Mouse (Mus musculus): Measurements from ENCODE around the gene Il33.
"Not testable (repeated sequence)": the region's sequence is repeated elsewhere in the genome, so short reads cannot be mapped to it uniquely, and the experiment has no call there.

Il33 gene

DNA sequence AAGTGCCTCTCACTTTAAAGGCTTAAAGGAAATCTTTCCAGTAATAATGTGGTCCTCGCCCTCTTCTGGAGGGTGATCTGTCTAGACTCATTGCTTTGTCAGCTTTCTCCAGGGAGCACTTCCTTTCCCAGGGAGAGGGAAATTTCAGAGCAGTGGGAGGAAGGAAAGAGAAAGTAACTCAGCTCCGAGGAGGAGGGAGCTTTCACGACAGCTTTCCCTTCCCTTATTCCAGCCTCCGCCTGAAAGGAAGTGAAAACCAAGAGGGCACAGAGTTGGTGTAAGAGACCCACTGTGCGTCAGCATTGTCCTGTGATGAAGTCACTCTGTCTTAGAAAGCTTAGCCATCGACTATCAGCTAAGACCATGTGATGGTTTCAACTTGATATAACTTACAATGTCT lies 15.3 kb downstream of the Il33 start:
- CTCF ChIA-PET, result interaction anchor here (0.6 kb wide), 1 partner anchor 975 kb away, joined by 3 read pairs; no protein-coding TSS in a partner anchor

DNA sequence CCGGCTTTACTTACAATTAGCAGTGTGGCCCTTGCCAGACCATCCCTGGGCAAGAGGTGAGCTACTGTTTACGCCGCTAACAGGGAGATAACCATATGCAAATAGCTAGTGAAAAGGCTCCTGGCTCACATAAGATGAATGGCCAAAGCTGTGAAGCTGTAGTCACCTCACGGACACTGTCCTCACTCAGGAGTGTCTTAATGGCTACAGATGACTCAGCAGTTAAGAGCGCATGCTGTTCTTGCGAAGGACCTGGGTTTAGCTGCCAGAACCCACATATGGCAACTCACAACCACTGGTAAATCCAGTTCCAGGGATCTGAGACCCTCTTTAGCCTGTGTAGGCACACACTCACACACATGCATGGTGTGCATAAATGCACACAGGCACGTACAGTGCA lies 16.3 kb downstream of the Il33 start:
- CTCF ChIA-PET, result no interaction called here

DNA sequence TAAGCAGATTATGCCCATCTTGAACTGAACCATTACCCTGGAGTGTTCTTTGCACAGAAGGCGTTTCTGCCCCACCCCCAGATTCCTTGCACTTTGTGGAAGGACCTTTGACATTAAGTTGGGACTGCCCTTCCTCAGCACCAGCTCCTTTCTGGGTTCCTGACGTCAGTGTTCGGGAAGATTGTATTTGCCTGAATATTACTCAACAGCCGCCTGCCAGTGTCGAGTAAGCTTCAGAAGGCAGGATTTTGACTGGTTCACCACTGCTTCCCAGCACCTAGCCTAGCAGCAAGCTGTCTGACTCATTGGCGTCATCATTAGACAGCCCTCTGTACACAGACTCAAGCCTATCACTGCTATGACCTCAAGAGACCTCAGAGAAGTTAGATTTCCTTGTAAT lies 17.4 kb downstream of the Il33 start:
- CTCF ChIA-PET, result no interaction called here

DNA sequence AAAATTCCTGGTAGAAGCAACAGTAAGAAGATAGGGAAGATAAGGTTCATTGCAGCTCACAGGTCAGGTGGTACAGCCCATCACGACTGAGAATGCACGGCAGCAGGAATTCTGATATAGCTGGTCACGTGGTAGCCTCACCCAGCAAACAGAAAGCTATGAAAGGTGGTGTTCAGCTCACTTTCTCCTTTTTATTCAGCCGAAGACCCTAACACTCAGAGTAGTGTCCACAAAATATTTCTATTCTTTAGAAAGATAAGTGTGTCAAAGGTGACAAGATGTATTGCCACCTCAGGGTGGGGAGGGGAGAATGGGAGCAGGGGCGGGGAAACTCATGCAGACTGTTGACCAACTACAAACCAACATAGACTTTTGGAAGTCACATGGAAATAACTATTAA lies 19.5 kb downstream of the Il33 start:
- CTCF ChIA-PET, result no interaction called here

DNA sequence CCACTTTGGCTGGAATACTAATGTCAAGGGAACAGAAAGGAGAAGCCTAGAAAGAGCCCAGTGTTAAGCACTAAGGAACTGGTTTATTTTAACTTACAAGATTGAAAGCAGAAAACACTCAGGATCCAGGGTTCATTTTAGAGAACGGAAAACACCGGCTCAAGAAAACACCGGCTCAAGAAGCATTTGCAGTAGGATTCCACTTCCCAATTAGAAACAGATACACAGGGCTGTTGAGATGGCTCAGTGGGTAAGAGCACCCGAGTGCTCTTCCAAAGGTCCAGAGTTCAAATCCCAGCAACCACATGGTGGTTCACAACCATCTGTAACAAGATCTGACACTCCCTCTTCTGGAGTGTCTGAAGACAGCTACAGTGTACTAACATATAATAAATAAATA lies 20.0 kb downstream of the Il33 start:
- CTCF ChIA-PET, result not testable (repeated sequence)

DNA sequence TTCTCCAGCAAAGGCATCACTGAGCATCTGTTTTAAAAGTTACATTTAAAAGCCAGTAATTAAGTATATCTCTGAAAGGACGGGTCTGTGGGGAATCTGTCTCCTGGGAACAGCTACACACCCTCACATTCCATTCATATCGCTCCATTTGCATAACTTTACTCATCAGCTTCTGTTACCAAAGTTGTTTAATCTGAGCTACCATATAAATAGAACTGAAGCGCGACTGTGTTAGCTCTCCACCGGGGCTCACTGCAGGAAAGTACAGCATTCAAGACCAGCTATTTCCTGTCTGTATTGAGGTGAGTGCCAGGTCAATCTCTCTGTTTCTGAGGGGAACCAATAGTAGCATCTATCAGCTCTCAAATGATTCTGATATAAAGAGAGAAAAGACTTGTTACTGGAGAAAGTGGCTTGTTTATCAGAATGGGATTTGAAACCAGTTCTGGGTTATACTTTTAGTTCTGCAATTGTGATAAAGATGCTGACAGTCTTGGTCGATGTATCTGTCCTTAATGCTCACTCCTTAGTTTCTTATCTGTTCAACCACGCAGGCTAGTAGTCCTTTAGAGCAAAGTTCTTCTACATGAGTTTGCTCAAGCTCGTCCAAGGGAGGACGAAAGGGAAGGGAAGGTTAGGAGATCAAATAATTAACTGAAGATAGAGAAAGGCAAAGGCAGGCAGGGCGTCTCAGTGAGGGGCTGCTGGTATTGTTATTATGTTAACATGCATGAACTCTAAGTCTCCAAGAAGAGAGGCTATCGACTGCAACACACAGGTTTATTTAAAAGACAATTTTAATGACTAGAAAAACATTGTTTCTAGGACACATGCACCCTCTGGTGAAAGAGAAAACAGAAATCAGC lies 20.9 kb downstream of the Il33 start:
- CTCF ChIA-PET, result no interaction called here

DNA sequence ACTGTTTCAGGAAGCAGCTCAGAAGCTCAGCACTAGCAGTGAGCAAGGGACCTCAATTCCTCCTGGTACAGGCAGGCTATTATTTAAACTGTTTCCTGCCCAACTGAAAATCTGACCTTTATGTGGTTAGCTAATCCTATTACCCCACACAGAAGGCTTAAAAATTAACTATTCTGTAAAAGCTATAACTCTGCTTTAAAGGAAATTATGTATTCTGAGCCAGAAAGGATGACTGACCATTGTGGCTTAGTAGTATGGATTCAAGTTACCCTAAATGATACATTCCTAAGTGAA lies 21.5 kb downstream of the Il33 start:
- CTCF ChIA-PET, result no interaction called here

DNA sequence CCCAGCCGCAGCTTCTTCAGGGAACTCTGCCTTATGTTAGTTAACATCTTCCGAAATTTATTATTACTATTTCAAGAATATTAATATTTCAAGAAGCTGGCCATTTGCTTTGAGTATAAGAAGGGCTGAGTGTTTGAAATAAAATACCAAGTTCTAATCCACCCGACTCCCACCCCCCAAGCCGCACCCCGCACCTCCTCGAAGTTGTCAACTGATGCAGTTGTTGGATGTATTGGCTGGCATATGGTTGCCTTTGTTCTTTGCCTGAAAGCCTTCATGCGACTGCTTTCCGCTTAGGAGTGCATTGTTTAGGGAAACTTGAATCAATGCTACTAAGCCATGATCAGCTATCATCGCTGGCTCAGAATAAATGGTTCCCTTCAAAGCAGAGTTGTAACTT lies 22.1 kb downstream of the Il33 start:
- CTCF ChIA-PET, result no interaction called here

DNA sequence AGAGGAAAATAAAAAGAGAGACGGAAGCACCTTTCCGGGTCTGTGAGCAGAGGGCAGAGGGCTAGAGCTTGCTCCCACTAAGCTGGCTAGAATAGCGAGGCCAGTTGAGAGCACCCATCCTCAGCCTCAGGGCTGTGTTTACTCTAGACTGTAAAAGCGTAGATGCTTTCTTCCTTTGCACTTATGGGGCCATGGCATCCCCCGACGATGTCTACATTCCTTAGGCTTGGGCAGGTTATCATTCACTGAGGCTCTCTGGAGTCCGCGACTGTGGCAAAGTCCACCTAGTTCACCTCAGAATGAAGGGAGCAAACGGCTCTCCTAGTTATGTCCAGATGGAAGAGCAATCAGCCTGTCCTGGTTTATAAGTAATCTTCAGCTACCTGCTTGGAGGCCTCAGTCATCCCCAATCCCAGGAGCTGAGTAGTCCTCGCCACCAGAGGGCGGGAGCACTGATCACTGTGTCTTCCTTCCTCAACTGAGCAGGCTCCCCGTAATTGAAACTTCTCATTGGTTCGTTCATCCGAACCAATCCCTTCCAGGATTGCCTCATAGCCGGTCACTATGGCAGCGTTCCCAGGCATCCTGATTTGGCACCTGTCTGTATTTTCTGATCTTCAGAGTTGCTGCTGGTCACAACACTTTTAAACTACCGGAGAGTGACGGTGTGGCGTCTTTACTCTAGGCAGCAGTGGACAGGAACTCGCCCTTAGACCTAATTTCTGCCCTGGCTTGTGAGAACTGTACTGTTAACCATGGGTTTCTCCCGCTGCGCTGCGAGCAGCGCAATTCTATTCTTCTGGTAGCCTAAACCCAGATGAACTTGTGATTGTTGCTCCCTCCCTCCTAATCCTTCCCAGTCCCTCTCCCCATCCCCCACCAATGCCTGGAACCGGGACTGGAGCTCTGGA lies 23.2 kb downstream of the Il33 start:
- CTCF ChIA-PET, result interaction anchor here (1.6 kb wide), 1 partner anchor 97 kb away, joined by 4 read pairs; no protein-coding TSS in a partner anchor

DNA sequence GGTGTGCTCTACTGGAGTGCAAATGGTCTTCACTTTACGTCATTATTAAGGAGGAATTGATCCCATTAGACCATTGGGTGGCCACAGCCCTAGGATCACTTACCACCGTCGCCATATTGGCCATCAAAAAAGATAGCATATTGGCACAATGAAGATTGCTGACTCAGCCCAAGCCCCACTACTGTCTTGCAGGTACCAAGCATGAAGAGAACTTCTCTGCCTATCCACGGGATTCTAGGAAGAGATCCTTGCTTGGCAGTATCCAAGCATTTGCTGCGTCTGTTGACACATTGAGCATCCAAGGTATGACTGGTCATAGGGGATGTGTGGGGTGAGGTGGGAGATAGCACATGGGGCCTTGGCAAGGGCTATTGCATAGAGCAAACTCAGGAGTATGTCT lies 27.6 kb downstream of the Il33 start:
- CTCF ChIA-PET, result no interaction called here

DNA sequence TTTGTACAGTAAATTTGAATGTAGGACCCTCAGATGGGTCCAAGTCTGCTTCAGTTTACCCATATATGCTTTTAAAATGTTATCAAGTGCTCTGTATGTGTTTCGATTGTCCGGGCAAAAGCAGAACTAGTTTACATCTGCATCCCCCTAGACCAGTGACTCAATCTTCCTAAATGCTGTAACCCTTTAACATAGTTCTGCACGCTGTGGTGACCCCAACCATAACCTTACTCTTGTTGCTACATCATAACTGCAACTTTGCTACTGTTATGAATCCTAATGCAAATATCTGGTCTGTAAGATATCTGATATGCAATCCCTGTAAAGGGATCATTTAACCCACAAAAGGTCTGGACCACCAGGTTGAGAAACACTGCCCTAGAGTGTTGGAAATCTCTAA lies 28.9 kb downstream of the Il33 start:
- CTCF ChIA-PET, result no interaction called here

DNA sequence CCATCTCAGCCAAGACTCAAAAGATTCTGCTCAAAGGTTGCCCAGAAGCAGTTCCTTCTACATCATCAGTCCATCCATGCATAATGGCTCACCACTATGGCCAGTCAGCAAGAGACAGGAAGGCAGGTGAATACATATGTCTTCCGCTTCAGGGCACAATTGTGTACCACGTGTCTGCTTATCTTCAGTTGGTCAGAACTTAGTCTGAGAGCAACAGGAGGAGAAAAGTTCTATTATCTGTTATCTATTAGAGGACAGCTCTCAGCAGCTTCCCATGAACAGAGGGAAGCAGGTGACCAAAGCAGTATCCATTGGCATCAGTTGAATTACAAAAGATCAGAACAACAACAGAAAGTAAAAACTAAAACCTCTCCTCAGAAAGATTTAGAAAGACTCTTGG lies 30.5 kb downstream of the Il33 start:
- CTCF ChIA-PET, result no interaction called here

DNA sequence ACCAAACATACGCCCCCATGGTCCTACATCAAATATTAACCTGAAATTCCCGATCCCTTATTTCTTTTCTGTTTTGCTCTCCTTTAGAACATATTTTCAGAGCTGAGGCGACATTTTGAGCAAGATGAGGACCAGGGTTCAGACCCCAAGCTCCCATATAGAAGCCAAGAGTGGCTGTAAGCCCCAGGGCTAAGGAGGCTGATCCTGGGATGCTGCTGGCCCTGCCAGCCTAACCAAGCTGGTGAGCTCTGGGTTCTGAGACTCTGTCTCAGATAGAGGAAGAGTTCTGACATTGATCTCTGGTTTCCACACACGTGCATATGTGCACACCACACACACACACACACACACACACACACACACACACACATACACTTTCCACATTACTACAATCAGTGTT lies 36.0 kb downstream of the Il33 start:
- CTCF ChIA-PET, result interaction anchor here (0.5 kb wide), 1 partner anchor 141 kb away, joined by 3 read pairs; no protein-coding TSS in a partner anchor

DNA sequence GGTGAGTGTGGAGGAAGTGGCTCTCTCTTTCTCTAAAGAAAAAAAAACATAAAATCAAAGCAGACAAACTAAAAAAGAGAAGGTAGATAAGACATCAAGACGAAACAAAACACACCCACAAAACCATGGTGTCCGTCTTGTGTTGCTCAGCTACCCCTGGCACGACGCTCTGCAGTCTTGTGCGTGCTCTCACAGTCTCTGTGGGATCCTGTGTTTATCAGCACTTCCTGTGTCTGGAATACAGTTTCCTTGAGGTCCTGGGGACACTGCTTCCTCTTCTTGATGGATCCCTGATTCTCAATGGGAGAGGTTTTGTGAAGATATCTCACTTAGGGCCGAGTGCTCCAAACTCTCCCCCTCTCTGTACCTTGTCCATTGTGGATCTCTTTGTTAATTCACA lies 36.9 kb downstream of the Il33 start:
- CTCF ChIA-PET, result no interaction called here

DNA sequence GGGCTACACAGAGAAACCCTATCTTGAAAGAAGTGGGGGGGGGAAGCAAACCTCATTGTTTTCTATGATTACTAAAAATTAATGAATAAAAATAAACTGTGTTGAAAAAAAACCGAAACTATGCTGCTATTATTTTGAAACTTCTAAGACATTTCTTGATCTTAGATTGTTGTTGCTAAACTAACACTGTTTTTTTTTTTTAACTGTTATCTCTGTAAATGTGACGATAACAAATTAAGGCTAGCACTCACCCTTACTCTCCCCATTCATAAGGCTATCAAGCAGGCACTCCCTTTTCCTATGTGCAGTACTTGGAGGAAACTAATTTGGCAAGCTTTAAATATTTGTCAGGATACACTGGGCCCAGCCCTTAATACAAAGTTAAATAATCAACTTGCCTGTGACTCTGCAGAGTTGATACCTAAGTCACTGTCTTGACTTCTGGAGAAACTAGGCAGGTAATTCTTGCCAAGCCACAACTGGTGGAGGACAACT lies 38.7 kb downstream of the Il33 start:
- CTCF ChIA-PET, result no interaction called here

DNA sequence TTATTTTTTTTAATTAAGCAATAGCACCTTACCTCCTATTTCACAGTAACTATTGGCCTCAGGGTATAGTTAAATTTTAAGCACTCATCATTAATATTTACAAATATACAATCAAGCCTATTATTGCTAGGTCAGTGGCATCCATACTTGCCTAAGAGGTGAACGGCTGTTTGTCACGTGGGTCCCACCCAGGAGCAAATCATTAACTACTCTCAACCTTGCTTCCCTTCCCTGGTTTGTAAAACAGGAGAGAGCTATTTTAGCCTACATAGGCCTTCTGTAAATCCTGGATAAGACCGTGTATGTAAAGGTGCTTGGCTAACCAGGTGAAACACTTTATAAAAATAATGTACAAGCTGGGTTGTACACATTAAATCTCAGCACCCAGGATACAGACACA lies 43.0 kb downstream of the Il33 start:
- CTCF ChIA-PET, result no interaction called here

DNA sequence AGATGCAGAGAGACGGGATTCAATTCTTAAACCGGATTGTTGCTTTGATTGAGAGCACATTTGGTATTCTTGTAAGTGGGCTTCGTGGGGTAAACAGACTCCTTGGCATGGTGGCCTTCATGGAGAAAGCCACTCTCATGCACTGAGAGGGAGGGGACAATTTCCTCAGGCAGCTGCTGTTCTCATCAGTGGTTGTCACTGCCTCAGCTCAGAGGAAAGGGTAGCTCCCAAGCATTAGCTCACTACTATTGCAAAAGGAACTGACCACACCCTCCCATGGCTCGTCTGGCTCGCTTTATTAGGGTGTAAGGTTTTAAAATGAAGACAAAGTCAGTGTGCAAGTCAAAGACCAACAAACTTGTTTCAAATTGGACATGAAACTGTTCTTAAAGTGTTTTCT lies 48.5 kb downstream of the Il33 start:
- CTCF ChIA-PET, result no interaction called here

DNA sequence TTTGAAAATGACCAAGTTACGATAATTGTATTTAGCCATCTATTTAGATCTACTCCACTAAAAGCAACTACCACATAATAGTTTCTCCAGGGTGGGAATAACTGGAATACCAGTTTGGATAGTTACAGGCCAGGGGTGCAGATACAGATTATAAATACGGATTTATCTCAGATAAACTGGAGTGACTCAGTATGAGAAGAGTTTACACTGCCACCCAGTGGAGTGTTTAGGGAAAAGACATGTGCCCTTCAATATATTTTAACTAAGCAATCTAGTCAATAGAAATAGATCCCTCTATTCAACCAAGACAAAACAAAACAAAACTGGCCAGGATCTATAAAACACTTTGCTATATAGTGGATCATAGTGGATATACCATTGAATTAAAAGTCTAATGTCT lies 53.9 kb downstream of the Il33 start:
- CTCF ChIA-PET, result no interaction called here

DNA sequence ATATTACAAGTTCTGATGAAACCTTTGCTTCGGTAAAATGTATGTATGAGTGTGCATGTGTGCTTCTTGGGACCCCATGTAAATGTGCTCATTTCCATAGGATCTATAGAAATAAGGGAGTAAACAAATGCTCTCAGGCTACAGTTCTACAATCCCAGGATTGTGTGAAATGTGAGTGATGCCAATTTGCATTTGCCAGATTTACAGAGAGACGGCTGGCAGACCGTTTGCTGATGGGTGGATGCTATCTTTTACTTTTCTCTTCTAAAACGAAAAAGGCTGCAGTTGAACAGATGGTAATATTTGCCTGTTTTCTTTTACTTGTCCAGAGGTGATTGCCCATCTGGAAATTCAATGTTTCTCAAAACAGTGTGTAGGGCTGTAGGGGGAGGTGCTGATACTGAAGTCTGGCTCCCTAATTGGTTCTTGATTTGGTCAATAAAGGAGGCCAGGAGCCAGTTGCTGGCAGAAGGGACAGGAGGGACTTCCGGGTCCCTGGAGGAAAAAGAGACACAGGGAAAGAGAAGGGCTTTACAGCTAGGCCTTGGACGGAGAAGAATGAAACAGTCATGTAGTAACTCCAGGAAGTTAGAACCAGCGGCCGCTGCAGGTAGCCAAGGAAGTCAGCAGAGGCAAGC lies 54.7 kb downstream of the Il33 start:
- CTCF ChIA-PET, result no interaction called here

DNA sequence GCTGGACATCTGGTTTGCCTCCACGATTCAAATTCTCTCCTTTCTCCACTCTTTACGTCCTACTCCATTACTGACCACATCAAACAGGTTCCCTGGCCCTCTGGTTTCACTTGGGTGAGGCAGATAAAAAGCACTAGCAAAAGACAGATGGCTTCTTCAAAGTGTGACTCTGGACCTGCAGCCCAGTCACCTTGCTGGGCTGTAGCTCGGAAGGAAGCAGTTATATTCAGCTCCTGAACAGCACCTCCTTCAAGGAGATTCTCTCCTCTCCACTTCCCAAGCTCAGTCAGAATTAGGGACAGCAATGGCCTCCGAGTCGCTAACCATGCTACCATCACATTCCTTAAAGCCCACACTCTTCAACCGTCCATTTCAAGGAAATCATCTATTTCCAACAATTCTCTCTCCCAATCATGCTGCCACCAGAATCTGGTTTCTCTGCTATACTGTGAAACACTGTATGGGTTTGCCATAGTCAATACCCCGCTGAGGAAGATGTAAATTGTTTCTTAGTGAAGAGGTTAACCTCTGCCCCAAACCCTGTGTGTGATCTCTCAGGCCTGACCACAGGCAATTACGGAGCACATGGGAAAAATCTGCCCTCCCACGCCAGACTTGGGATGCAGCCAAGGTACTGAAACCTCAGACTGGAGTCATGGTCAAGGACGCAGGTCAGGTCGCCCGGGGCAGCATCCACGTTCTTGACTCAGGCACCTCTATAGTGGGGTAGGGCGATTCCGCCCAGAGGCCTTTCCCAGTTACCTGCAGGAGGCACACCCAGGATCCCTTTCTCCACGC lies 59.5 kb downstream of the Il33 start:
- CTCF ChIA-PET, result no interaction called here

DNA sequence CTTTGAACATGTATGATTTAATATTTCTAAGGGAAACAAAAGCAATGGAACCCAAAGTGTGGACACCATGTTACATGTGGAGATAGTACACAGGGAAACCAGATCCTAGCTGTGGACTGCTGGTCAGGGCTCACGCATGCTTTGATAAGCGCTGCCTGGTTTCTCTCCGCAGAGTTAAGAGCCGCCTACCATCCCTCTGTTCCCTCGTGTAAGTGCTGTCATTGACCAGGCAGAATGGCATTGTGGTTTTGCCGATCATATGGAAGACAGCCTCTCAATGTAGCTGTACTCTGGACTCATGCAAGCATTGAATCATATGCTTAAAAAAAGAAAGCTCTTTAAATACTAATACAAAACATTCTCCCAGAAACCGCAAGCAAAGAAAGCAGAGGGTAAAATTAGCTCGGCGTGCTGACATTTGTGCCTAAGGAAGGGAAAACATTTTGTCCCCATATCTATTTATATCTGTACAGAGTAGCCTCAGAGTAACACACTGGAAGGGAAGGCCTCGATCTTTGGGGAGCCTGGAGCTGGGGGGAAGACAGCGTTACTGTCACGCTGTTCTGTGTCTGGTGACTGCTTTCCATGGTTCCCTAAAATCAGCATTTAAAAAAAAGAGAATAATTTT lies 61.7 kb downstream of the Il33 start:
- CTCF ChIA-PET, result no interaction called here
